Mouse (Mus musculus) limb, embryonic 11.5 days (tissue): ENCODE data around the gene Gimap7. TPM values are rescaled to one million over a fixed set of nuclear protein-coding genes. Genes with fewer than 3 reads are reported as not detected.

Experiments
- ATAC-seq: fragments of 200-750 bp; cut with Nextera tagmentation; 2 replicates; pipeline ENCODE4 v1.8.0; 2017; ENCODE audit warnings: low read depth; ENCODE audit not compliant: insufficient number of reproducible peaks, low FRiP score, low TSS enrichment
- DNase-seq: peaks from one replicate; pipeline ENCODE4 v3.0.0-alpha.2; 2015; ENCODE audit warnings: low spot score
- H3K27ac ChIP-seq: fragments of 300-500 bp; sonication (generic); replicated peaks from 2 replicates; pipeline ENCODE4 v1.5.1; 2014; ENCODE audit warnings: low read depth, mild to moderate bottlenecking, low read length
- H3K27me3 ChIP-seq: fragments of 300-500 bp; sonication (generic); 2 replicates; pipeline ENCODE4 v1.6.1; 2014; ENCODE audit warnings: mild to moderate bottlenecking, low read length, mixed read lengths; ENCODE audit not compliant: control insufficient read depth, insufficient read depth
- H3K36me3 ChIP-seq: fragments of 300-500 bp; sonication (generic); 2 replicates; pipeline ENCODE4 v1.6.1; 2014; ENCODE audit warnings: mild to moderate bottlenecking, low read length, moderate library complexity, mixed read lengths; ENCODE audit not compliant: control insufficient read depth, insufficient read depth
- H3K4me1 ChIP-seq: fragments of 300-500 bp; sonication (generic); 2 replicates; pipeline ENCODE4 v1.6.1; 2014; ENCODE audit warnings: low read length, mixed read lengths; ENCODE audit not compliant: control insufficient read depth, insufficient read depth
- H3K4me2 ChIP-seq: fragments of 300-500 bp; sonication (generic); 2 replicates; pipeline ENCODE4 v1.6.1; 2014; ENCODE audit warnings: low read depth, mild to moderate bottlenecking, moderate library complexity; ENCODE audit not compliant: severe bottlenecking
- H3K4me3 ChIP-seq: fragments of 300-500 bp; sonication (generic); 2 replicates; pipeline ENCODE4 v1.5.1; 2014; ENCODE audit warnings: low read depth, low read length
- H3K9ac ChIP-seq: fragments of 300-500 bp; sonication (generic); 2 replicates; pipeline ENCODE4 v1.6.1; 2014; ENCODE audit warnings: mild to moderate bottlenecking, low read length
- H3K9me3 ChIP-seq: fragments of 300-500 bp; sonication (generic); 2 replicates; pipeline ENCODE4 v1.6.1; 2016; ENCODE audit warnings: low read length; ENCODE audit not compliant: control insufficient read depth
- WGBS: fragments of 180-500 bp; shearing (Covaris S2); extraction: QIAGEN DNeasy Blood & Tissue Kit; methylation state at CpG from one replicate; pipeline ENCODE4 v1.1.7; 2014; 5-methylcytosine and 5-hydroxymethylcytosine counted together
- polyA plus RNA-seq: library from polyadenylated mRNA; unstranded; fragments of >200 nt; fragmentation: Nextera tagmentation; extraction: Ambion mirVana; gene quantifications from 2 replicates; pipeline ENCODE4 v1.2.1, GENCODE M21; 2014

Gene Gimap7
- polyA plus RNA-seq, 1 experiment from 2014 or later = not detected

- no peaks in the 10 kb centered on the region for H3K4me1 ChIP-seq
- no peak for ATAC-seq
- no peak overlapping the region for H3K27ac ChIP-seq
- H3K27me3 ChIP-seq = no peaks in the 10 kb centered on the region
- H3K4me2 ChIP-seq = no peak overlapping the region
- H3K36me3 ChIP-seq = no peaks in the 10 kb centered on the region
- no peak overlapping the region for H3K9ac ChIP-seq
- no peaks in the 10 kb centered on the region for H3K9me3 ChIP-seq
- DNase-seq = no peak
- 54% methylated on average over 8 of the region's 8 CpGs for WGBS
- no peak overlapping the region for H3K4me3 ChIP-seq
These were observed 14.5 kb downstream of the Gimap7 start for GRCm38 (mm10) chr6:48732864-48733304.

GRCm38 (mm10) chr6:48733660-48734059 is 15.2 kb downstream of the Gimap7 start:
- Histone ChIP-seq H3K9ac (no peak overlapping the region), H3K9me3 (no peaks in the 10 kb centered on the region), H3K27me3 (no peaks in the 10 kb centered on the region), H3K4me1 (no peaks in the 10 kb centered on the region), H3K36me3 (no peaks in the 10 kb centered on the region), H3K27ac (no peak overlapping the region), H3K4me3 (no peak overlapping the region), H3K4me2 (no peak overlapping the region)
- 83% methylated on average over 1 of the region's 1 CpGs for WGBS
- ATAC-seq (no peak), DNase-seq (no peak)

- Histone ChIP-seq H3K9ac (no peak overlapping the region), H3K27ac (no peak overlapping the region), H3K4me1 (no peaks in the 10 kb centered on the region), H3K9me3 (no peaks in the 10 kb centered on the region), H3K36me3 (no peaks in the 10 kb centered on the region), H3K27me3 (peaks cover 7% of the 10 kb centered on the region; the same call in 1 of the 2 replicates), H3K4me2 (no peak overlapping the region), H3K4me3 (no peak overlapping the region)
- ATAC-seq = no peak
- 85% methylated on average over 2 of the region's 2 CpGs for WGBS
- no peak for DNase-seq
These were observed 18.6 kb downstream of the Gimap7 start for GRCm38 (mm10) chr6:48737053-48737452.

- ATAC-seq = no peak
- WGBS = 94% methylated on average over 5 of the region's 5 CpGs
These were observed 19.3 kb downstream of the Gimap7 start for GRCm38 (mm10) chr6:48737688-48738087.

GRCm38 (mm10) chr6:48738961-48739779 is 20.7 kb downstream of the Gimap7 start, which contains the start of gene Gimap1:
Gene Gimap1, plus strand, starts transcription at chr6:48739054.
- Histone ChIP-seq H3K27ac (no peak within 1 kb of the TSS), H3K9me3 (no peaks in the 10 kb centered on the region), H3K4me1 (peaks cover 5% of the 10 kb centered on the region; the same call in 1 of the 2 replicates), H3K36me3 (no peaks in the 10 kb centered on the region), H3K4me3 (no peak within 1 kb of the TSS), H3K4me2 (no peak within 1 kb of the TSS), H3K27me3 (peaks cover 20% of the 10 kb centered on the region), H3K9ac (no peak within 1 kb of the TSS)
- 82% methylated on average over 15 of the region's 15 CpGs for WGBS
- DNase-seq (no peak), ATAC-seq (no peak)

More at GRCm38 (mm10) chr6:48737688-48738087, 19.3 kb downstream of the Gimap7 start:
- Histone ChIP-seq H3K27me3 (peaks cover 13% of the 10 kb centered on the region), H3K36me3 (no peaks in the 10 kb centered on the region), H3K4me3 (no peak overlapping the region), H3K4me2 (no peak overlapping the region), H3K27ac (no peak overlapping the region), H3K9me3 (no peaks in the 10 kb centered on the region), H3K4me1 (peaks cover 5% of the 10 kb centered on the region; the same call in 1 of the 2 replicates), H3K9ac (no peak overlapping the region)
- no peak for DNase-seq

GRCm38 (mm10) chr6:48739780-48740055 is 21.3 kb downstream of the Gimap7 start:
- H3K27ac ChIP-seq = no peak overlapping the region
- no peaks in the 10 kb centered on the region for H3K9me3 ChIP-seq
- DNase-seq (no peak), ATAC-seq (no peak)
- no peak overlapping the region for H3K4me3 ChIP-seq
- peaks cover 20% of the 10 kb centered on the region for H3K27me3 ChIP-seq
- H3K4me2 ChIP-seq = no peak overlapping the region
- no peaks in the 10 kb centered on the region for H3K36me3 ChIP-seq
- 90% methylated on average over 3 of the region's 3 CpGs for whole genome bisulfite sequencing
- H3K9ac ChIP-seq = no peak overlapping the region
- H3K4me1 ChIP-seq = peaks cover 5% of the 10 kb centered on the region; the same call in 1 of the 2 replicates

GRCm38 (mm10) chr6:48740501-48741169 is 22.2 kb downstream of the Gimap7 start:
- Histone ChIP-seq H3K4me2 (no peak overlapping the region), H3K27ac (no peak overlapping the region), H3K36me3 (no peaks in the 10 kb centered on the region), H3K4me3 (no peak overlapping the region), H3K4me1 (peaks cover 5% of the 10 kb centered on the region; the same call in 1 of the 2 replicates), H3K9ac (no peak overlapping the region), H3K9me3 (no peaks in the 10 kb centered on the region), H3K27me3 (peaks cover 20% of the 10 kb centered on the region)
- no peak for DNase-seq
- WGBS = 90% methylated on average over 3 of the region's 3 CpGs
- no peak for ATAC-seq

GRCm38 (mm10) chr6:48741273-48741672 is 22.9 kb downstream of the Gimap7 start:
- no peak overlapping the region for H3K27ac ChIP-seq
- peaks cover 20% of the 10 kb centered on the region for H3K27me3 ChIP-seq
- H3K9ac ChIP-seq = no peak overlapping the region
- no peak for DNase-seq
- no peak overlapping the region for H3K4me3 ChIP-seq
- H3K4me2 ChIP-seq = no peak overlapping the region
- ATAC-seq = no peak
- no peaks in the 10 kb centered on the region for H3K36me3 ChIP-seq
- peaks cover 5% of the 10 kb centered on the region; the same call in 1 of the 2 replicates for H3K4me1 ChIP-seq
- no peaks in the 10 kb centered on the region for H3K9me3 ChIP-seq
- 42% methylated on average over 3 of the region's 3 CpGs for WGBS
